Mouse (Mus musculus) spleen, adult 2 months (tissue): Measurements from ENCODE around the gene Clk4. TPM values are rescaled to one million over a fixed set of nuclear protein-coding genes. Genes with fewer than 3 reads are reported as not detected.

Experiments
- DNase-seq, 2 experiments: peaks; one replicate each; pipeline versions ENCODE4 v3.0.0 to v3.0.0-alpha.2; 2012 to 2021; ENCODE audit warnings: low spot score in 2 of 2, low read depth in 1 of 2
- H3K27ac ChIP-seq: fragments of 200-500 bp; 2 replicates; pipeline ENCODE4 v1.5.1; 2012; ENCODE audit warnings: low read length, inconsistent platforms; ENCODE audit not compliant: insufficient read depth
- H3K27me3 ChIP-seq: fragments of 200-500 bp; 2 replicates; pipeline ENCODE4 v1.6.1; 2012; ENCODE audit warnings: mild to moderate bottlenecking, moderate library complexity, low read length, inconsistent platforms; ENCODE audit not compliant: control insufficient read depth, insufficient read depth
- H3K36me3 ChIP-seq: fragments of 200-500 bp; 2 replicates; pipeline ENCODE4 v1.6.1; 2012; ENCODE audit warnings: mild to moderate bottlenecking, low read length, inconsistent platforms; ENCODE audit not compliant: control insufficient read depth, insufficient read depth
- H3K4me1 ChIP-seq: fragments of 200-500 bp; 2 replicates; pipeline ENCODE4 v1.6.1; 2011; ENCODE audit warnings: inconsistent platforms; ENCODE audit not compliant: control insufficient read depth, insufficient read depth, insufficient read length
- H3K4me3 ChIP-seq: fragments of 200-500 bp; 2 replicates; pipeline ENCODE4 v1.5.1; 2011; ENCODE audit warnings: mild to moderate bottlenecking, inconsistent platforms; ENCODE audit not compliant: insufficient read depth, insufficient read length; ENCODE audit errors: extremely low read depth
- CTCF ChIP-seq: fragments of 200-500 bp; IDR thresholded peaks from 2 replicates; pipeline ENCODE4 v1.5.1; 2011; ENCODE audit warnings: mild to moderate bottlenecking, inconsistent platforms; ENCODE audit not compliant: insufficient read depth, insufficient read length, insufficient replicate concordance; ENCODE audit errors: extremely low read depth
- POLR2A ChIP-seq: fragments of 200-500 bp; IDR thresholded peaks from 2 replicates; pipeline ENCODE4 v1.6.1; 2011; ENCODE audit warnings: low read depth, low read length, inconsistent platforms
- WGBS: fragments of 180-500 bp; shearing (Covaris S2); methylation state at CpG from one replicate; pipeline ENCODE4 v1.1.7; 2018; 5-methylcytosine and 5-hydroxymethylcytosine counted together
- polyA plus RNA-seq: library from polyadenylated mRNA; depleted of rRNA; stranded (reverse); fragments of >200 nt; gene quantifications from 2 replicates; pipeline ENCODE4 v1.2.3, GENCODE M21; 2012; rRNA removed

The Clk4 gene
- polyA plus RNA-seq, 1 experiment, result 24.3 TPM

- H3K27ac ChIP-seq, result no peak overlapping the region
- DNase-seq, result no peak
- H3K4me3 ChIP-seq, result no peak overlapping the region
- TF ChIP-seq POLR2A (no peak), CTCF (no peak)
- H3K4me1 ChIP-seq, result no peaks in the 10 kb centered on the region
- WGBS, result 75% methylated on average over 5 of the region's 5 CpGs
- no peaks in the 10 kb centered on the region; the same call in 1 of the 2 replicates for H3K27me3 ChIP-seq
- no peaks in the 10 kb centered on the region for H3K36me3 ChIP-seq
These were observed 46.8 kb downstream of the Clk4 start for GRCm38 (mm10) chr11:51308306-51308705.

DNA sequence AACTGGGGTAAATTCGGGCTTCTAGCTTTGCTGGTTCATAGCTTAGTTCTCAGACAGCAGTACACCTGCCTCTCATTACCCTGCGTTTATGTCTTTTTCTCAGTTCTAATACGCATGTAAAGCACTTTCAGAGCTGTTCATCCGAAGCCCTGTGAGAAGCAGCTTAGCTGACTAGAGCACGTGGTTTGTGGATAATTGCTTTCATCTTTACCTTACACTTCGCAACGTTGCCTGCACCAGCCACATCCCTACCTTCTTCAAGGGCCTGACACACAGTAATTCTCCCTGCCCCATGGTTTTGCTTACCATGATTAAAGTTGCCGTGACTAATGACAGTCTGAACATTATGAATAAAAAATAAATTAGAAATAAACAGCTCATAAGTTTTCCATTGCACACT lies 50.3 kb downstream of the Clk4 start:
- no peak overlapping the region for H3K4me3 ChIP-seq
- H3K27ac ChIP-seq, result no peak overlapping the region
- 86% methylated on average over 8 of the region's 8 CpGs for WGBS
- no peak for TF ChIP-seq CTCF
- no peak for TF ChIP-seq POLR2A
- H3K36me3 ChIP-seq, result no peaks in the 10 kb centered on the region
- H3K27me3 ChIP-seq, result no peaks in the 10 kb centered on the region
- no peak for DNase-seq
- no peaks in the 10 kb centered on the region for H3K4me1 ChIP-seq

DNA sequence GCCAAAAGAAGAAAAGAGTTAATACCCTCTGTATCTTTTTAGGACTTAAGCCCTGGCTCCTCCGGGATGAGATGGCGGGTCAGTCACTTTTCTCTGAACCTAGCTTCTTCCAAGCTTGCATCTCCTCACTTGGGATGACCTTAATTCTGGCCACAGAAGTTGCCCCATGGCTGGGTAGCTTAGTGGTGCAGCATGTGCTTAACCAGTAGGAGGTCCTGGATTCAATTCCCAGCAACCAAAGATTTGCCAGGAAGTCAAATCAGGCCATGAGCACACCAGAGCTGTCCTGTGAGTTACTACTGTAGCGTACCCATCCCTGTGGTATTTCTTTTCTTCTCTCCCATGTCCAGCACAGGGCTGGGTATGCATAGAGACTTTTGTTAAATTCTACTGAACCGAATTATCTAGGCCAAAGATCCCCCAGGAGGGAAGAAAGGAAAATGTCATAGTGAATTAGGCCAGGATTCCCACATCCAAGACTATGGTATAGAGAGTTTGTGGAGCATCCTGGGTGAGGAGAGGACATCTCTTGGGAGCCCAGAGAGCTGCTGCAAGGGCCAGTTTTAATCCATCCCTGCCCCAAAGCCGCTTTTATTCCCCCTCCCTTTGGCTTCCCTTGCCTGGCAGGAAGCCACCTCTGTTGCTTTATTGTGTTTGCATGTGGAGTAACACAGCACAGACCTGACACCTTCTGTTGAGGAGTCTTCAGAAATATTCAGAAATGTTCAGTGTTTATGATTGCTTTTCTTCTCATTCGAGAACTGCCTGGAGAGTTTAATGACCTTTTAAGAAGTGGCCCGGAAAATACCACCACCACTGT lies 54.7 kb downstream of the Clk4 start:
- no peak for DNase-seq
- 87% methylated on average over 7 of the region's 7 CpGs for WGBS
- Histone ChIP-seq H3K4me3 (no peak overlapping the region), H3K27me3 (no peaks in the 10 kb centered on the region), H3K36me3 (no peaks in the 10 kb centered on the region), H3K27ac (no peak overlapping the region), H3K4me1 (no peaks in the 10 kb centered on the region)
- TF ChIP-seq CTCF (no peak), POLR2A (no peak)

DNA sequence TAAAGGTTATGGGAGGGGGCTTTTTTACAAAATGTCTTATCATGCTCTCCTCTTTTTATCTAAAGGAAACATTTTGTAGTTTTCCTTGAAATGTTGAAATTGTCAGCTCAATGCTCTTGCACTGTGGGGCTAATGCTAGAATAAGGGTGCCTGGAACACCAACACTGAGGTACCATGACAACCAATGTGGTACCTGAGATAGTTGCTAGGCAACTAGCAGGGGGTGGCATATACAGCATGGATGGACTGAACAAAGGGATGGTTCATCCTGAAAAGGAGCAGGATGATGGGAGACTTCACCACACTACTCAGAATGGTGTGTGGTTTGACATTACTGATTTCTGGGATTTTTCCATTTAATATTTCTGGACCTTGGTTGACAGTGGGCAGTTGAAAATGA lies 59.1 kb downstream of the Clk4 start:
- Histone ChIP-seq H3K4me3 (no peak overlapping the region), H3K27ac (no peak overlapping the region)
- no peak for DNase-seq

GRCm38 (mm10) chr11:51326908-51327307 lies 65.4 kb downstream of the Clk4 start:
- Histone ChIP-seq H3K4me3 (no peak overlapping the region), H3K27ac (no peak overlapping the region), H3K27me3 (no peaks in the 10 kb centered on the region), H3K36me3 (no peaks in the 10 kb centered on the region), H3K4me1 (no peaks in the 10 kb centered on the region)
- no peak for TF ChIP-seq CTCF
- no peak for TF ChIP-seq POLR2A
- DNase-seq, result no peak
- WGBS, result 81% methylated on average over 6 of the region's 6 CpGs

More for the DNA sequence above, 59.1 kb downstream of the Clk4 start:
- Histone ChIP-seq H3K4me1 (no peaks in the 10 kb centered on the region), H3K27me3 (no peaks in the 10 kb centered on the region), H3K36me3 (no peaks in the 10 kb centered on the region)
- TF ChIP-seq POLR2A (no peak), CTCF (no peak)

GRCm38 (mm10) chr11:51328387-51328942 lies 66.9 kb downstream of the Clk4 start:
- no peak for DNase-seq
- no peaks in the 10 kb centered on the region for H3K4me1 ChIP-seq
- TF ChIP-seq CTCF, result no peak
- TF ChIP-seq POLR2A, result no peak
- H3K27me3 ChIP-seq, result no peaks in the 10 kb centered on the region
- no peak overlapping the region for H3K4me3 ChIP-seq
- no peaks in the 10 kb centered on the region for H3K36me3 ChIP-seq
- H3K27ac ChIP-seq, result no peak overlapping the region
- WGBS, result 44% methylated on average over 12 of the region's 12 CpGs

DNA sequence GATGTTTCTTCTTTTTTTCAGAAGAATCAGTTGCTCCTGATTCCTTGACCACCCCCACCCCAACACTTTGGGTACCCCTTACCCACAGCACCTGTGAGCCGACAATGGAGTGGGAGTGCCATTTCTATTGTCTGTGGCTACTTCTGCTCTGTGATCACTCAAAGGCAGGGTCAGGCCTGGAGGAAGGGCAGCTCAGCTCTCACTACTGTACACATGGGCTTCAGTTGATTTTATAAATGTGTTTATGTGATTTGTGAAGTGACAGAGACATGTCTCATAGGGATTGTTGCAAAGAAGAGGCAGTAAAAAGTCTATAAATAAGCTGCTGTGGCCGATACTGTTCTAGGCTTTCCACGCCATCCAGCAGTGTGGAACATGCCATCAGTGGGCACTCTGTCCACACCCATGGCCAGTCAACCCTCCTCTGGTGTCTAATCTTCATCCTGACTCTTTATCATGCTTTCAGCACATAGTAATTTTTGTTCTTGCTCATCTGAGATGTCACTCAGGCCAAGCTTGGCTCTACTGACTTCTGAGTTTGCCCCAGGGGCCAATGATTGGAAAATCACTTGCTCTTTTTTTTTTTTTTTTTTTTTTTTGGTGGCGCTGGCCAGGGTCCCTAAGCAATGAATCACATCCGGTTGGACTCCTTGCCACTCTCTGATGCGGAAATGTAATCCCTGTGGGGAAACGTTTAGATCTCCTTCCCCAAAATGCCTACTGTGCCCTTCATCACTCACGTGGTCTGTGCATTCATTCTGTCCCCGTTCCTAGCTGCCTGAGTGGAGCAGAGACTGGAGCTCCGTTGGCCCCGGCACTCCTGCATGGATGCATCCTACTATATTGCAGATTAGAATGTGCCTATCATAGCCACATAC lies 68.5 kb downstream of the Clk4 start:
- no peaks in the 10 kb centered on the region for H3K27me3 ChIP-seq
- no peak for DNase-seq
- no peak overlapping the region for H3K27ac ChIP-seq
- 77% methylated on average over 11 of the region's 11 CpGs for WGBS
- no peaks in the 10 kb centered on the region for H3K36me3 ChIP-seq
- TF ChIP-seq CTCF (no peak), POLR2A (no peak)
- H3K4me3 ChIP-seq, result no peak overlapping the region
- no peaks in the 10 kb centered on the region for H3K4me1 ChIP-seq

Other genes starting within 250 kb of the Clk4 start
- not detected in 2 replicates for gene Olfr54, start 247.5 kb upstream of the Clk4 start, polyA plus RNA-seq
- gene Olfr1375, start 213.6 kb upstream of the Clk4 start, polyA plus RNA-seq, result not detected in 2 replicates
- 0.34 and 0.36 TPM in 2 replicates for gene Zfp354a, start 202.5 kb upstream of the Clk4 start, polyA plus RNA-seq
- not detected in 2 replicates for gene Gm12569, start 41.3 kb upstream of the Clk4 start, polyA plus RNA-seq
- gene BC049762, start 1.3 kb downstream of the Clk4 start, polyA plus RNA-seq, result 0.11 TPM in 1 of 2 replicates, not detected in the other
- gene Col23a1, start 28.2 kb downstream of the Clk4 start, polyA plus RNA-seq, result 1.5 TPM in 2 replicates